Mouse (Mus musculus) stomach, embryonic 15.5 days (tissue): ENCODE data around the gene Ccdc169. TPM values are rescaled to one million over a fixed set of nuclear protein-coding genes. Genes with fewer than 3 reads are reported as not detected.

Source experiments
- ATAC-seq: fragments of 200-750 bp; cut with Nextera tagmentation; 2 replicates; pipeline ENCODE4 v1.8.0; 2017; ENCODE audit warnings: low read depth, moderate number of reproducible peaks, moderate TSS enrichment; ENCODE audit not compliant: insufficient read depth, low FRiP score
- H3K27ac ChIP-seq: fragments of 300-500 bp; sonication (generic); 2 replicates; pipeline ENCODE4 v1.5.1; 2015; ENCODE audit warnings: mild to moderate bottlenecking, inconsistent platforms
- H3K27me3 ChIP-seq: fragments of 300-500 bp; sonication (generic); replicated peaks from 2 replicates; pipeline ENCODE4 v1.6.1; 2015; ENCODE audit warnings: inconsistent platforms
- H3K36me3 ChIP-seq: fragments of 300-500 bp; sonication (generic); 2 replicates; pipeline ENCODE4 v1.6.1; 2015; ENCODE audit warnings: inconsistent platforms
- H3K4me1 ChIP-seq: fragments of 300-500 bp; sonication (generic); 2 replicates; pipeline ENCODE4 v1.6.1; 2015; ENCODE audit warnings: inconsistent platforms
- H3K4me2 ChIP-seq: fragments of 300-500 bp; sonication (generic); 2 replicates; pipeline ENCODE4 v1.6.1; 2015; ENCODE audit warnings: mild to moderate bottlenecking, inconsistent platforms
- H3K4me3 ChIP-seq: fragments of 300-500 bp; sonication (generic); replicated peaks from 2 replicates; pipeline ENCODE4 v1.5.1; 2015; ENCODE audit warnings: inconsistent platforms
- H3K9ac ChIP-seq: fragments of 300-500 bp; sonication (generic); 2 replicates; pipeline ENCODE4 v1.6.1; 2015; ENCODE audit warnings: inconsistent platforms
- H3K9me3 ChIP-seq: fragments of 300-500 bp; sonication (generic); 2 replicates; pipeline ENCODE4 v1.6.1; 2016; ENCODE audit warnings: inconsistent platforms
- WGBS: fragments of 180-500 bp; shearing (Covaris S2); methylation state at CpG from one replicate; pipeline ENCODE4 v1.1.7; 2015; 5-methylcytosine and 5-hydroxymethylcytosine counted together
- polyA plus RNA-seq: library from polyadenylated mRNA; unstranded; fragments of >200 nt; fragmentation: Nextera tagmentation; extraction: Ambion mirVana; gene quantifications from 2 replicates; pipeline ENCODE4 v1.2.1, GENCODE M21; 2015

Gene Ccdc169
- polyA plus RNA-seq: 0.09 TPM in 2 replicates

- no peak for ATAC-seq
- Histone ChIP-seq H3K27me3 (no peaks in the 10 kb centered on the region), H3K9me3 (no peaks in the 10 kb centered on the region), H3K4me3 (no peak within 1 kb of the TSS), H3K36me3 (peaks cover 23% of the 10 kb centered on the region), H3K27ac (no peak within 1 kb of the TSS), H3K9ac (no peak within 1 kb of the TSS), H3K4me2 (no peak within 1 kb of the TSS), H3K4me1 (no peaks in the 10 kb centered on the region)
These were observed at the start of gene Ccdc169 for GRCm38 (mm10) chr3:55137039-55137438. Gene Ccdc169 (plus strand): TSS chr3:55137339.

- Histone ChIP-seq H3K9me3 (no peaks in the 10 kb centered on the region), H3K4me1 (no peaks in the 10 kb centered on the region), H3K4me3 (no peak overlapping the region), H3K27me3 (no peaks in the 10 kb centered on the region), H3K4me2 (no peak overlapping the region), H3K9ac (no peak overlapping the region), H3K27ac (no peak overlapping the region), H3K36me3 (no peaks in the 10 kb centered on the region)
- ATAC-seq: no peak
- WGBS: 63% methylated on average over 4 of the region's 4 CpGs
These were observed 49.8 kb upstream of the Ccdc169 start for GRCm38 (mm10) chr3:55087360-55087759.

- Histone ChIP-seq H3K4me2 (no peak overlapping the region), H3K36me3 (no peaks in the 10 kb centered on the region), H3K27ac (no peak overlapping the region), H3K27me3 (no peaks in the 10 kb centered on the region), H3K9me3 (no peaks in the 10 kb centered on the region), H3K4me1 (no peaks in the 10 kb centered on the region), H3K9ac (no peak overlapping the region), H3K4me3 (no peak overlapping the region)
- ATAC-seq: no peak
- WGBS: 65% methylated on average over 4 of the region's 4 CpGs
These were observed 48.8 kb upstream of the Ccdc169 start for GRCm38 (mm10) chr3:55088359-55088758.

GRCm38 (mm10) chr3:55088843-55089242, 48.3 kb upstream of the Ccdc169 start:
- ATAC-seq: no peak
- no peak overlapping the region for H3K27ac ChIP-seq
- H3K36me3 ChIP-seq: no peaks in the 10 kb centered on the region
- 56% methylated on average over 3 of the region's 3 CpGs for WGBS
- no peak overlapping the region for H3K4me3 ChIP-seq
- H3K27me3 ChIP-seq: no peaks in the 10 kb centered on the region
- H3K9ac ChIP-seq: no peak overlapping the region
- H3K4me2 ChIP-seq: no peak overlapping the region
- H3K9me3 ChIP-seq: no peaks in the 10 kb centered on the region
- H3K4me1 ChIP-seq: no peaks in the 10 kb centered on the region

- Histone ChIP-seq H3K4me3 (no peak overlapping the region), H3K4me2 (no peak overlapping the region), H3K27me3 (no peaks in the 10 kb centered on the region), H3K36me3 (no peaks in the 10 kb centered on the region), H3K9ac (no peak overlapping the region), H3K27ac (no peak overlapping the region), H3K9me3 (no peaks in the 10 kb centered on the region), H3K4me1 (no peaks in the 10 kb centered on the region)
- ATAC-seq: peak; percentile 75; the same call in 1 of the 2 replicates
- 70% methylated on average over 4 of the region's 4 CpGs for WGBS
These were observed 47.8 kb upstream of the Ccdc169 start for GRCm38 (mm10) chr3:55089291-55089690.

GRCm38 (mm10) chr3:55093161-55093560, 44.0 kb upstream of the Ccdc169 start:
- Histone ChIP-seq H3K4me2 (no peak overlapping the region), H3K4me3 (no peak overlapping the region), H3K4me1 (0 out of 2 replicates have a peak, but pooled peaks cover 6% of the 10 kb centered on the region), H3K27ac (no peak overlapping the region), H3K27me3 (no peaks in the 10 kb centered on the region), H3K36me3 (no peaks in the 10 kb centered on the region), H3K9ac (no peak overlapping the region), H3K9me3 (no peaks in the 10 kb centered on the region)
- no peak for ATAC-seq
- WGBS: 72% methylated on average over 1 of the region's 1 CpGs

GRCm38 (mm10) chr3:55095968-55096654, 41.0 kb upstream of the Ccdc169 start:
- no peaks in the 10 kb centered on the region for H3K36me3 ChIP-seq
- no peaks in the 10 kb centered on the region for H3K27me3 ChIP-seq
- H3K4me3 ChIP-seq: no peak overlapping the region
- 31% methylated on average over 8 of the region's 8 CpGs for WGBS
- H3K9me3 ChIP-seq: no peaks in the 10 kb centered on the region
- ATAC-seq: peak; percentile 76; the same call in 1 of the 2 replicates
- H3K4me2 ChIP-seq: peak overlapping the region; percentile 9; the same call in 1 of the 2 replicates
- H3K27ac ChIP-seq: peak overlapping the region; percentile 70
- peaks cover 9% of the 10 kb centered on the region; the same call in 1 of the 2 replicates for H3K4me1 ChIP-seq
- H3K9ac ChIP-seq: no peak overlapping the region

- no peak overlapping the region for H3K4me2 ChIP-seq
- no peaks in the 10 kb centered on the region for H3K9me3 ChIP-seq
- WGBS: 50% methylated on average over 2 of the region's 2 CpGs
- H3K9ac ChIP-seq: no peak overlapping the region
- H3K36me3 ChIP-seq: no peaks in the 10 kb centered on the region
- H3K4me1 ChIP-seq: peaks cover 9% of the 10 kb centered on the region; the same call in 1 of the 2 replicates
- no peak for ATAC-seq
- H3K4me3 ChIP-seq: no peak overlapping the region
- H3K27ac ChIP-seq: peak overlapping the region; percentile 70
- no peaks in the 10 kb centered on the region for H3K27me3 ChIP-seq
These were observed 40.5 kb upstream of the Ccdc169 start for GRCm38 (mm10) chr3:55096655-55097005.

- Histone ChIP-seq H3K4me3 (no peak overlapping the region), H3K9me3 (no peaks in the 10 kb centered on the region), H3K4me1 (peaks cover 9% of the 10 kb centered on the region; the same call in 1 of the 2 replicates), H3K27ac (no peak overlapping the region), H3K36me3 (no peaks in the 10 kb centered on the region), H3K4me2 (no peak overlapping the region), H3K27me3 (no peaks in the 10 kb centered on the region), H3K9ac (no peak overlapping the region)
- no peak for ATAC-seq
- WGBS: 84% methylated on average over 2 of the region's 2 CpGs
These were observed 40.0 kb upstream of the Ccdc169 start for GRCm38 (mm10) chr3:55097186-55097585.

GRCm38 (mm10) chr3:55098014-55098413, 39.1 kb upstream of the Ccdc169 start:
- Histone ChIP-seq H3K4me1 (peaks cover 9% of the 10 kb centered on the region; the same call in 1 of the 2 replicates), H3K9me3 (no peaks in the 10 kb centered on the region), H3K27me3 (no peaks in the 10 kb centered on the region), H3K9ac (no peak overlapping the region), H3K4me2 (no peak overlapping the region), H3K27ac (no peak overlapping the region), H3K36me3 (no peaks in the 10 kb centered on the region), H3K4me3 (no peak overlapping the region)
- WGBS: 77% methylated on average over 2 of the region's 2 CpGs
- ATAC-seq: no peak

- Histone ChIP-seq H3K27me3 (no peaks in the 10 kb centered on the region), H3K27ac (no peak overlapping the region), H3K4me1 (peaks cover 9% of the 10 kb centered on the region; the same call in 1 of the 2 replicates), H3K4me2 (no peak overlapping the region), H3K36me3 (no peaks in the 10 kb centered on the region), H3K4me3 (no peak overlapping the region), H3K9ac (no peak overlapping the region), H3K9me3 (no peaks in the 10 kb centered on the region)
- 59% methylated on average over 11 of the region's 11 CpGs for whole genome bisulfite sequencing
- no peak for ATAC-seq
These were observed 38.1 kb upstream of the Ccdc169 start for GRCm38 (mm10) chr3:55098990-55099389.

- no peaks in the 10 kb centered on the region for H3K27me3 ChIP-seq
- H3K4me1 ChIP-seq: peaks cover 8% of the 10 kb centered on the region; the same call in 1 of the 2 replicates
- ATAC-seq: no peak
- no peak overlapping the region for H3K27ac ChIP-seq
- no peaks in the 10 kb centered on the region for H3K9me3 ChIP-seq
- no peaks in the 10 kb centered on the region for H3K36me3 ChIP-seq
- no peak overlapping the region for H3K4me3 ChIP-seq
- H3K9ac ChIP-seq: no peak overlapping the region
- H3K4me2 ChIP-seq: no peak overlapping the region
These were observed 36.0 kb upstream of the Ccdc169 start for GRCm38 (mm10) chr3:55101092-55101491.
